Mouse (Mus musculus): ENCODE results near the gene Hdgfl2.

Gene Hdgfl2

GRCm38 (mm10) chr17:56078880-56079795 lies at the start of gene Hdgfl2:
Gene Hdgfl2, plus strand, starts transcription at chr17:56079634.
- DNase-seq (ENCODE audit: low spot score): peak; percentile 96

- DNase-seq (ENCODE audit: low spot score): no peak
These were observed 49.1 kb upstream of the Hdgfl2 start for GRCm38 (mm10) chr17:56030238-56030870.

GRCm38 (mm10) chr17:56030919-56031318 lies 48.5 kb upstream of the Hdgfl2 start:
- no peak for DNase-seq (ENCODE audit: low spot score)

- no peak for DNase-seq (ENCODE audit: low spot score)
These were observed 48.0 kb upstream of the Hdgfl2 start for GRCm38 (mm10) chr17:56031431-56031830.

- DNase-seq (ENCODE audit: low spot score): no peak
These were observed 47.2 kb upstream of the Hdgfl2 start for GRCm38 (mm10) chr17:56032127-56032733.

GRCm38 (mm10) chr17:56032831-56033230 lies 46.6 kb upstream of the Hdgfl2 start:
- no peak for DNase-seq (ENCODE audit: low spot score)

- DNase-seq (ENCODE audit: low spot score): no peak
These were observed 45.3 kb upstream of the Hdgfl2 start for GRCm38 (mm10) chr17:56034040-56034725.

GRCm38 (mm10) chr17:56034726-56035100 lies 44.7 kb upstream of the Hdgfl2 start:
- DNase-seq (ENCODE audit: low spot score): no peak

GRCm38 (mm10) chr17:56035216-56035615 lies 44.2 kb upstream of the Hdgfl2 start:
- no peak for DNase-seq (ENCODE audit: low spot score)

- DNase-seq (ENCODE audit: low spot score): peak; percentile 98
These were observed 43.1 kb upstream of the Hdgfl2 start, which contains the start of gene Sh3gl1 for GRCm38 (mm10) chr17:56036176-56036900. Gene Sh3gl1, minus strand, starts transcription at chr17:56036635.

GRCm38 (mm10) chr17:56036901-56037287 lies 42.5 kb upstream of the Hdgfl2 start:
- DNase-seq (ENCODE audit: low spot score): no peak

GRCm38 (mm10) chr17:56038583-56039261 lies 40.7 kb upstream of the Hdgfl2 start:
- no peak for DNase-seq (ENCODE audit: low spot score)

- no peak for DNase-seq (ENCODE audit: low spot score)
These were observed 40.1 kb upstream of the Hdgfl2 start for GRCm38 (mm10) chr17:56039345-56039744.

GRCm38 (mm10) chr17:56040030-56040856 lies 39.2 kb upstream of the Hdgfl2 start, which contains the start of gene Chaf1a:
Gene Chaf1a, plus strand, starts transcription at chr17:56040439.
- peak; percentile 91 for DNase-seq (ENCODE audit: low spot score)

GRCm38 (mm10) chr17:56040857-56041163 lies 38.6 kb upstream of the Hdgfl2 start:
- no peak for DNase-seq (ENCODE audit: low spot score)

GRCm38 (mm10) chr17:56051369-56051768 lies 28.1 kb upstream of the Hdgfl2 start:
- DNase-seq (ENCODE audit: low spot score): no peak

GRCm38 (mm10) chr17:56054938-56055337 lies 24.5 kb upstream of the Hdgfl2 start:
- no peak for DNase-seq (ENCODE audit: low spot score)

- no peak for DNase-seq (ENCODE audit: low spot score)
These were observed 23.3 kb upstream of the Hdgfl2 start for GRCm38 (mm10) chr17:56055945-56056678.

GRCm38 (mm10) chr17:56057381-56058120 lies 21.9 kb upstream of the Hdgfl2 start:
- no peak for DNase-seq (ENCODE audit: low spot score)
